Mouse (Mus musculus): Measurements from ENCODE around the gene Ptgds. TPM values are rescaled to one million over a fixed set of nuclear protein-coding genes. Genes with fewer than 3 reads are reported as not detected.

Ptgds gene
- polyA plus RNA-seq, 1 experiment from 2014 or later, result 6.1 TPM

GRCm38 (mm10) chr2:25482969-25483368, 13.1 kb upstream of the Ptgds start:
- Histone ChIP-seq H3K27me3 (replicated peaks; ENCODE audit: insufficient read depth, low read length) (no peaks in the 10 kb centered on the region), H3K36me3 (ENCODE audit: insufficient read depth, low read length) (no peaks in the 10 kb centered on the region), H3K9ac (replicated peaks; ENCODE audit: low read depth) (no peak overlapping the region), H3K27ac (ENCODE audit: low read length) (no peak overlapping the region), H3K9me3 (ENCODE audit: low read length) (no peaks in the 10 kb centered on the region), H3K4me3 (ENCODE audit: low read depth, low read length) (no peak overlapping the region), H3K4me2 (replicated peaks; ENCODE audit: low read depth, low read length) (no peak overlapping the region), H3K4me1 (ENCODE audit: insufficient read depth, low read depth, low read length) (no peaks in the 10 kb centered on the region)
- peak; percentile 69 for TF ChIP-seq CTCF (IDR thresholded peaks at IDR 0.05)
- TF ChIP-seq EP300 (IDR thresholded peaks at IDR 0.05), result no peak
- 19% methylated on average over 7 of the region's 7 CpGs for WGBS
- ATAC-seq (peak; percentile 57), DNase-seq (ENCODE audit: low spot score) (peak; percentile 52)

DNA sequence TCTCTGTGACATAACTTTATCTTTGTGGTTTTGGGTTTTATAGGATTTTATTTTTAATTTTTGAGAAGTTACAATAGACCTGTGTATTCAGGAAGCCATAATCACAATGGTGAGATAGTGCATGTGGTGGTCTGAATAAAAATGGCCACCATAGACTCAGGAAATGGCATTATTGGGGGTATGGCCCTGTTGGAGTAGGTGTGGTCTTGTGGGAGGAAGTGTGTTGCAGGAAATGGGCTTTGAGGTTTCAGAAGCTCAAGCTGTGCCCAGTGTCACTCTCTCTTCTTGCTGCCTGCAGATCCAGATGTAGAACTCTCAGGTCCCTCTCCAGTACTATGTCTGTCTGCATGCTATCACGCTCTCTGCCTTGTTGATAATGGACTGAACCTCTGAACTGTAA, 10.7 kb upstream of the Ptgds start:
- DNase-seq (ENCODE audit: low spot score) (no peak), ATAC-seq (no peak)
- Histone ChIP-seq H3K36me3 (ENCODE audit: insufficient read depth, low read length) (no peaks in the 10 kb centered on the region), H3K4me3 (ENCODE audit: low read depth, low read length) (no peak overlapping the region), H3K9ac (replicated peaks; ENCODE audit: low read depth) (no peak overlapping the region), H3K27me3 (replicated peaks; ENCODE audit: insufficient read depth, low read length) (no peaks in the 10 kb centered on the region), H3K4me1 (ENCODE audit: insufficient read depth, low read depth, low read length) (no peaks in the 10 kb centered on the region), H3K9me3 (ENCODE audit: low read length) (no peaks in the 10 kb centered on the region), H3K4me2 (replicated peaks; ENCODE audit: low read depth, low read length) (no peak overlapping the region), H3K27ac (ENCODE audit: low read length) (no peak overlapping the region)
- TF ChIP-seq CTCF (IDR thresholded peaks at IDR 0.05) (no peak), EP300 (IDR thresholded peaks at IDR 0.05) (no peak)
- whole genome bisulfite sequencing, result 89% methylated on average over 1 of the region's 1 CpGs

- no peak overlapping the region for H3K4me2 ChIP-seq (replicated peaks; ENCODE audit: low read depth, low read length)
- no peak overlapping the region for H3K9ac ChIP-seq (replicated peaks; ENCODE audit: low read depth)
- no peak overlapping the region for H3K27ac ChIP-seq (ENCODE audit: low read length)
- H3K36me3 ChIP-seq (ENCODE audit: insufficient read depth, low read length), result no peaks in the 10 kb centered on the region
- ATAC-seq, result no peak
- H3K4me1 ChIP-seq (ENCODE audit: insufficient read depth, low read depth, low read length), result no peaks in the 10 kb centered on the region
- no peaks in the 10 kb centered on the region for H3K9me3 ChIP-seq (ENCODE audit: low read length)
- no peaks in the 10 kb centered on the region for H3K27me3 ChIP-seq (replicated peaks; ENCODE audit: insufficient read depth, low read length)
- DNase-seq (ENCODE audit: low spot score), result no peak
- TF ChIP-seq CTCF (IDR thresholded peaks at IDR 0.05), result no peak
- TF ChIP-seq EP300 (IDR thresholded peaks at IDR 0.05), result no peak
- H3K4me3 ChIP-seq (ENCODE audit: low read depth, low read length), result no peak overlapping the region
- WGBS, result 61% methylated on average over 10 of the region's 10 CpGs
Measured at GRCm38 (mm10) chr2:25479551-25480311, 9.9 kb upstream of the Ptgds start.

DNA sequence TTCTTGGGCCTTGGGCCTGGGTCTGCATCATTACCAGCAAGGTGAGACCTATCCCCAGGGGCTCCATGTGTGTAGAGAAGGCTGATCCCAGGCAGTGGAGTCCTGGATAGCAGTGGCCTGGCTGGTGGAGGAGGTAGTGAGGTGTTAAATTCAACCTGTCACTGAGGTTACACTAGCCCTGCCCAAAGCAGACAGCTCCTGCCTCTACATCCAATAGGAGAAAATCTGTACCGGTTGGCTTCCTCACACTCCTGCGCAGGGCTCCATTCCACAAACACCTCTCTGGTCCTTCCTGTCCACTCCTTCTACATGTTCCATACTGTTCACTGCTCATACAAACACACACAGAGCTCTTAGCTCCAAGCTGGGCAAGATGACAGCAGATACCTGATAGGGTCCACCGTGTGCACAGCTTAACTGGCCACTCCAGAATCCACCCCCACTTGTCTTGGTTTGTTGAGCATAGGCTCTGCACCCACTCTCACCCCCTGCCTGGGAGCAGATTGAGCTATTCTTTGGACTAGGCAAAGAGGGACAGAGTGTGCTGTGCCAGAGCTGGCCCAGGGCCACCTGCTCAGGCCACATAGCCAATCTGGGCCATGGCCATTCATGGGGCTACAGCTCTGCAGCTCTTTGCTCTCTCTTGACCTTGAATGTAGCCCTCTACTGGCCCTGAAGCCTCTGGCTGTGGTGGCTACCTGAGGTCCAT, 8.3 kb upstream of the Ptgds start:
- Histone ChIP-seq H3K9me3 (ENCODE audit: low read length) (no peaks in the 10 kb centered on the region), H3K4me2 (replicated peaks; ENCODE audit: low read depth, low read length) (no peak overlapping the region), H3K4me1 (ENCODE audit: insufficient read depth, low read depth, low read length) (no peaks in the 10 kb centered on the region), H3K4me3 (ENCODE audit: low read depth, low read length) (no peak overlapping the region), H3K27ac (ENCODE audit: low read length) (no peak overlapping the region), H3K27me3 (replicated peaks; ENCODE audit: insufficient read depth, low read length) (no peaks in the 10 kb centered on the region), H3K9ac (replicated peaks; ENCODE audit: low read depth) (no peak overlapping the region), H3K36me3 (ENCODE audit: insufficient read depth, low read length) (no peaks in the 10 kb centered on the region)
- TF ChIP-seq EP300 (IDR thresholded peaks at IDR 0.05), result no peak
- TF ChIP-seq CTCF (IDR thresholded peaks at IDR 0.05), result no peak
- ATAC-seq (no peak), DNase-seq (ENCODE audit: low spot score) (no peak)
- WGBS, result 73% methylated on average over 3 of the region's 3 CpGs

- Histone ChIP-seq H3K36me3 (ENCODE audit: insufficient read depth, low read length) (no peaks in the 10 kb centered on the region), H3K4me1 (ENCODE audit: insufficient read depth, low read depth, low read length) (no peaks in the 10 kb centered on the region), H3K27me3 (replicated peaks; ENCODE audit: insufficient read depth, low read length) (no peaks in the 10 kb centered on the region), H3K4me2 (replicated peaks; ENCODE audit: low read depth, low read length) (no peak overlapping the region), H3K9me3 (ENCODE audit: low read length) (no peaks in the 10 kb centered on the region), H3K27ac (ENCODE audit: low read length) (no peak overlapping the region), H3K4me3 (ENCODE audit: low read depth, low read length) (no peak overlapping the region), H3K9ac (replicated peaks; ENCODE audit: low read depth) (no peak overlapping the region)
- 80% methylated on average over 8 of the region's 8 CpGs for WGBS
- no peak for DNase-seq (ENCODE audit: low spot score)
- TF ChIP-seq CTCF (IDR thresholded peaks at IDR 0.05) (no peak), EP300 (IDR thresholded peaks at IDR 0.05) (no peak)
- ATAC-seq, result no peak
Measured at GRCm38 (mm10) chr2:25477541-25477940, 7.7 kb upstream of the Ptgds start.

DNA sequence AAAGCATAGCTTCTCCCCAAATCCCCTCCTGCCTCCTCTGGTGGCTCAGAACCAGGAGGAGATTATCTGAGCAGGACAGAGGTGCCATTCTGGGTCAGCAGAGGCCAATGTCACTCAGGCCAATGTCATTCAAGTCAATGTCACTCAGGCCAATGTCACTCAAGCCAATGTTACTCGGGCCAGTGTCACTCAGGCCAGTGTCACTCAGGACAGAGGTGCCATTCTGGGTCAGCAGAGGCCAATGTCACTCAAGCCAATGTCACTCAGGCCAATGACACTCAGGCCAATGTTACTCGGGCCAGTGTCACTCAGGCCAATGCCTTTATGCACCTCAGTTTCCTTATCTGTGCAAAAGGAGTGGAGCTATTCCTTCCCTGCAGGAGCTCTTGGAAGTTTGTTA, 2.7 kb upstream of the Ptgds start:
- Histone ChIP-seq H3K4me1 (ENCODE audit: insufficient read depth, low read depth, low read length) (no peaks in the 10 kb centered on the region), H3K9ac (replicated peaks; ENCODE audit: low read depth) (no peak overlapping the region), H3K27me3 (replicated peaks; ENCODE audit: insufficient read depth, low read length) (no peaks in the 10 kb centered on the region), H3K9me3 (ENCODE audit: low read length) (no peaks in the 10 kb centered on the region), H3K4me3 (ENCODE audit: low read depth, low read length) (no peak overlapping the region), H3K27ac (ENCODE audit: low read length) (no peak overlapping the region), H3K4me2 (replicated peaks; ENCODE audit: low read depth, low read length) (no peak overlapping the region), H3K36me3 (ENCODE audit: insufficient read depth, low read length) (no peaks in the 10 kb centered on the region)
- DNase-seq (ENCODE audit: low spot score), result no peak
- 69% methylated on average over 2 of the region's 2 CpGs for WGBS
- TF ChIP-seq CTCF (IDR thresholded peaks at IDR 0.05), result no peak
- TF ChIP-seq EP300 (IDR thresholded peaks at IDR 0.05), result no peak
- no peak for ATAC-seq

Measured in lung, postnatal 0 days (tissue).